Mouse (Mus musculus) E14TG2a.4 (cell line): ENCODE measurements around the gene Mrtfa.
"Not testable (repeated sequence)": the region's sequence is repeated elsewhere in the genome, so short reads cannot be mapped to it uniquely, and the experiment has no call there.

ENCODE experiments used
- CTCF ChIP-seq: conservative IDR thresholded peaks from 2 replicates; pipeline ENCODE4 v1.5.1; 2014; ENCODE audit warnings: low read length
- NANOG ChIP-seq: IDR thresholded peaks from 2 replicates; pipeline ENCODE4 v1.6.1; 2014; ENCODE audit warnings: borderline replicate concordance, low read length, mixed read lengths
- POU5F1 ChIP-seq: IDR thresholded peaks from 2 replicates; pipeline ENCODE4 v1.6.1; 2014; ENCODE audit warnings: low read length, borderline replicate concordance

DNA sequence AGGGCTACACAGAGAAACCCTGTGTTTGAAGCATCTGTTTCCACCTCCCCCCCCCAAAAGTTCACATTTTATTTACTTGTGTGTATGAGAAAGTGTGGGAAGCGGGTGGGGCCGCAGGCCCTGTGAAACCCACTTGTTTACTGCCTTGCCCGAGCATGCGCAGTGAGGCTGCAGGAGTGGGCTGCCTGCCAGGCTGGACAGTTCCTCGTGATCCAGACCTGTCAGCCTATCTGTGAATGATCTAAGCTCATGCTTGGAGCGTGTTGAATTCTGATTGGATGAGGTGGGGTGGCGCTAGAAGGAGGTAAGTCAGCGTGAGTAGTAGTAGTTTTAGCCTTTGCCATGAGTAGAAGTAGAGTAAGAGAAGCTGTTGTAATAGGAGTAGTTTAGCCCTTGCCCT is 29.5 kb upstream of the Mrtfa start:
- TF ChIP-seq CTCF, POU5F1, NANOG: not testable (repeated sequence)
